Mouse (Mus musculus): Measurements from ENCODE around the gene Filip1.
A peak's percentile ranks its signal among the peaks of the same experiment; 100 is the strongest.

Filip1 gene

DNA sequence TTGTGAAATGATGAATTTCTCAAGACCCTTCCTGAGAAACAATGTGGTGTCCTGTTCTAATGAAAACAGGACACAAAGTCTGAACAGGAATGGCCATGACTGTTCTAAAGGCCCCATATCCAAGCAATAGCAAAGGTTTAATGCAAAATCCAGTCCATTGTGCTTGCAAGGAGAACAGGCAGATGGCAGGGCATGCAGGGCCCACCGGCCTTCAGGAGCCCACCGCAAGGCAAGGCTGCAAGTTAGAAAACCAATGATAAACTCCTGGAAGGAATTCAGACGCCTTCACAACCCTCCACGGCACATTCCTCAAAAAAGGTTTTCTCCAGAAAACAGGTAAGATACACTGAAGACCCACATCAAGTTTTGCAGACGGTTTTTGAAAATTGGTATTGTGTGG lies 99.7 kb downstream of the Filip1 start:
- DNase-seq (ENCODE audit: low read depth, low spot score): no peak

GRCm38 (mm10) chr9:79910166-79910565 lies 102.5 kb downstream of the Filip1 start:
- no peak for DNase-seq (ENCODE audit: low read depth, low spot score)

DNA sequence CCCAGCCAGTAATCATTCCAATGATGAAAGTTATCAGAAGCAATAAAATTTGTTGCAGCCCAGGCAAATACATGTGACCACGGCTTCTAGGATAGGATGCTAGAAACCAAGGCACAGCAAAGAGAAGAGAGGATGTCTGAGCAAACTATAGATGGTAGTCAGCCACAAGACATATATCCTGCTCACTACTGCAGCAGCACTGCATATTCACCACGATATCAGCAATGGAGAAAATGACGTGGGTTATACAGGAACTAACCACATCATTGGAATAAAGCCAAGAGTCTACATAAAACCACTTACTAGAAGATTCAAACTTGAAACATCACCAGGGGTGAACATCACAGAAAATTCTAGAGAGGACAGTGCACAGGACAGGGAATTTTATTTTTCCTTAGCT lies 113.8 kb downstream of the Filip1 start:
- DNase-seq (ENCODE audit: low read depth, low spot score): peak; percentile 18

DNA sequence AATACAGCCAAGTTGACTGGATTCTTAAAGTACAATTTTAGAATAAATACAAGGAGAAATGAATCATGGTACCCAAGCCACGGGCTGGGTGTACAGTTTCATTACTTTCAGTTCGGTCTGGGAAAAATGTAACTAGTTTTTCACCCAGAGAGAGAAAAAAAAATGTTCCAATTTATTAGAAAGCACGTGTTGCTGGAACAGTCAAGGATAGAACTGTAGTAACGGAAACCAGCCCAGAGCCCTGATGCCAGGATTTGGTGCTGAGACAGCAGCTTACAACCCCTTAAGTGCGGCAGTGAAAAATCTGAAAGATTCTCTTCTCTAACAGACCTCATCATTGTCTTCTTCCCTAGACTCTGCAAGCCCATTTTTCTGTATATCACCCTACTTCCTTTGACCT lies 118.0 kb downstream of the Filip1 start:
- DNase-seq (ENCODE audit: low read depth, low spot score): no peak

DNA sequence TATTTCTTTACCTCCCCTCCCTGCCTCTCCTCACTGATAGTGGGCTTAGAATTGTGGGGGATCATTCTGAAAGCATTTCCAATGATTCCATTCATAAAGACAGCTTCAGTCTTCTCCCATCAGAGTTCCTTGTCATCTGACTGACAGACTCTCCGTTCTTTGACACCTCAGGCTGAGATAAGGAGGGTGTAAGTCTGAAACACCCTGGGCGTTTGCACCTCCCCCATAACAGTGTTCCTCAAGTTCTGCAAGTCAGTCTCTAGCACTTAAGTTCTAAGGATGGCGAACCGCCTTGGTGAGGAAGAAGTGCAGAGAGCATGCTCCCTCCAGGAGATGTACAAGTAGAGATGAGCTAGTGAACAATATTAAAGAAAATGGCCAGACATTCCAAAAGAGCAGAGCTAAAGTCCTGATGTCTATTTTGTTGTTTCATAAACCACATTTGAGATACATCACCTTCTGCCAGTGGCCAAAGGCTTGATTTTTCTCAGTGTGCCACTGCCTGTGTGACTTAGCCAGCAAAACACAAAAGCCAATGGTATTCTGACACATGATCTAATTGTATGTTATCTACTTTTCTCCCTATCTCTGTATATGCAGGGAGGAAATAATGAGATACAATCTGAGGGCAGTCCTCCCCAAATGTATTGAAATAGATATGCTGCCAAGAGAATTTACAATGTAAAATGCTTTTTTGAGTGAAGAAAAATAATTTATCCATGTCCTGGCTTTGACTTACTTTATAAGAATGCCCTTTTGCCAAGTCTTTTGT lies 118.6 kb downstream of the Filip1 start:
- DNase-seq (ENCODE audit: low read depth, low spot score): no peak

DNA sequence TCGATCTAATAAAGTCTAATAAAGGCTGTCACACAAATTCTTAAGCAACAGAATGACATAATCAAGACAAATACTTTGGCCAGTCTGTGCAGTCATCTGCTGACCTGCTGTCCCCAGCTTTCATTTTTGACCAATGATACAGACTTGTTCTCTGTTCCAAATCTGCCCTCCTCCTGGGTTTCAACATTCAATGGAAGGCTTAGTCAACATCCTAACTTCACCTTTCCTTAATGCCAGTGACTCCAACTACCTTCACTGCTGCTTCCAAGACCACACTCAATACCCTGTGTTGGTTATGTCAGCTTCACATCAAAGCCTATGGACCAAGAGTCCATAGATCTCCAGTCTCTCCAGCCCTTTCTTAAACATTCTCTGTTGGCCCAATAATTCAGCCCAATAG lies 120.5 kb downstream of the Filip1 start:
- DNase-seq (ENCODE audit: low read depth, low spot score): no peak

DNA sequence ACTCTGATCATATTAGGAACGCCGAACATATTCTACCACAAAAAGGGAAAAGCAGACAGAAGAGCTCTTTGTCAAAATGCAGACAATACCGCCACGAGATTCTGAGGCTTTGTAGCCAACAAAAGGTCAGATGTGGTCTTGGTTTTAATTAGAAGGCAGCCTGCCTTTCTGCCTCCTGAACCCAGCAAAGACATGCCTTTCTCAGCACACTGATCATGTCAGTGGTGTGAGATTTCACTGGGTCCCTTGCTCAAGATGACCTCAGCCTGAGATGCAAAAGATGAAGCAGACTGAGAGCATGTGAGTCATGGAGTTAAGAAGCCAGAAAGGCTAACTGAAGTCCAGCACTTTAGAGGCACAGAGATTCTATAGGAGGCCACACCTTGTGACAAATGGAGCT lies 122.2 kb downstream of the Filip1 start:
- no peak for DNase-seq (ENCODE audit: low read depth, low spot score)

DNA sequence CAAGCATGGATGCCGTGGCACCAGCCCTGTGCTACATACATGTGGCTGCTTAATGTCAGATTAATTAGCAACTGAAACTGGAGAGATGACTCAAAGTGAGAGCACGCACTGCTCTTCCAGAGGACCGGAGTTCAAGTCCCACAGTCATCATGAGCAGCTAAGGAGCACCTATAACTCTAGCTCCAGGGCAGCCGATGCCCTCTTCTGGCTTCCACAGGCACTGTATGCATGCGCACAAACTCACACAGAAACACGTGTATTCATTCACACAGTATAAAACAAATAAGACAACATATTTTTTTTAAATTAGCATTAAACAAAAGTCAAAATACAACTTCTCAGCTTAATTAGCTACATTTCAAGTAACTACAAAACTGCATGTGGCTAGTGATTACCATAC lies 123.5 kb downstream of the Filip1 start:
- DNase-seq (ENCODE audit: low read depth, low spot score): no peak

GRCm38 (mm10) chr9:79885244-79886210 lies 127.1 kb downstream of the Filip1 start:
- no peak for DNase-seq (ENCODE audit: low read depth, low spot score)

DNA sequence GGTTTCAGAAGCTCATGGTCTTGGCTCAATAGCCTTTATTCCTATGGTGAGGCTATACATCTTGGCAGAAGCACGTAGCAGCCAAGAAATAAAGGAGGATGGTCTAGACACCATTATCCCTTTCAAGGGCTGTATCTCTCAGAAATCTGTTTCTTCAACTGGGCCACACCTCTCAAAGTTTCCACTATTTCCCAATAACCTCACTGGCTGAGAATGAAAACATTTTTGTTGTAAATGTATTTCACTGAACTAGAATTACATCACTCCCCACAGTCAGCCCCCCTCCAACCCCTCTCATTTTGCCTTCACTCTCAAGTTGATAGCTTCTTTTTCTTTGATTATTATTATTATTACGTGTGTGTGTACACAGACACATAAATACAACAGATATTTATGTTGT lies 129.5 kb downstream of the Filip1 start:
- no peak for DNase-seq (ENCODE audit: low read depth, low spot score)

DNA sequence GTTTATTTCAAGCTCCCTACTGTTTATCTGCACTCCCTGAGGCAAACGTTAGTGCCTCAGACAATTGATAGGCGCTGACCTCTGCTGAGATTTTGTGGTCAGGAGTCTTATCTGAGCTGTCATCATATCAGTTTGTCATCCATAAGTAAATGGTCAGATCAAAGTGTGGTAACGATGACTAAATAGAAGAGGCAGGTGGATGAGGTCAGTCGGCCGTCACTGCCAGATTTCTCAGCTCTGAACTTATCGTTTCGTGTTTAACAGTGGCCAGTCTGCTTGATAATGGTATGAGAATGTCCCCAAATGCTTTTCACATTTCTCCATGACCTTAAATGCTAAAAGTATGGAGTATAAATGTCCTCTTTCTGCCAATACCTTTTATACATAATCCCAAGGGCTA lies 132.6 kb downstream of the Filip1 start:
- DNase-seq (ENCODE audit: low read depth, low spot score): peak; percentile 7

- DNase-seq (ENCODE audit: low read depth, low spot score): no peak
These were observed 137.0 kb downstream of the Filip1 start for GRCm38 (mm10) chr9:79875522-79876131.

GRCm38 (mm10) chr9:79872598-79872997 lies 140.1 kb downstream of the Filip1 start:
- no peak for DNase-seq (ENCODE audit: low read depth, low spot score)

- no peak for DNase-seq (ENCODE audit: low read depth, low spot score)
These were observed 143.1 kb downstream of the Filip1 start for GRCm38 (mm10) chr9:79869512-79869911.

DNA sequence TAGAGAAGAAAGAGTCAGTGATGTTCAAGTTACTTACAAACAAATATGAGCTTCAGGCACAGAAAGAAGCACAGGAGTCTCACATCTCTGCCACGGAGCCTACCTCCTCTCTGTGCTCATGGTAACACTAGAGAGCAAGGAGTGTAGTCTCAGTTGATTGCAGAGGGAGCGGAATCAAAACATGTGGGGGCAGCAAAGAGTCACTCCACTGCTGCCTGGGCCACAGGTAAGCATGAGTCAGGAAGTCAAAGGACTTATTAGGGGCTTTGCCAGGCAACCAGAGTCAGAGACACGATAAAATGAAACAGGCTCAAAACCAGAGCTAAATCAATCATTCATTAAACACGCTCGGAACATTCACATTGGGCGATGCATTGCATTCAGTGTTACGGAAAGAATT lies 146.7 kb downstream of the Filip1 start:
- no peak for DNase-seq (ENCODE audit: low read depth, low spot score)

DNA sequence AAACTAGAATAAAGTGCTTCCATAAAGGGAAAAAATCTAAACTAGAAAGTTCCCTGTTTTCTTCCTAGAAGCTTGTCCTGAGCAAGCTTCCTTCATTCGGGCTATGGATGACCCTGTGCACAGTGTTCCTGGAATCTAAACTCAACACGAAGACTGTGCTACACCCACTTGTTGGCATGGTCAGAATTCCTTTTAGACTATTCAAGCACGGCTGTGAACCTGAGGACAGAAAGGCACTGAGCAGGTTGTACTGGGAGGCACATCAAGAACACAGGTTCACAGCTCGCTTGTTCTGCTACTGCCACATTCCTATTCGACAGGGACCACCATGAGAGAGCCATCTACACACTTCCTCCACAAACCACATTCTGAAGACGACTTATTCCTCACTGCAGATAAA lies 150.1 kb downstream of the Filip1 start:
- DNase-seq (ENCODE audit: low read depth, low spot score): no peak

DNA sequence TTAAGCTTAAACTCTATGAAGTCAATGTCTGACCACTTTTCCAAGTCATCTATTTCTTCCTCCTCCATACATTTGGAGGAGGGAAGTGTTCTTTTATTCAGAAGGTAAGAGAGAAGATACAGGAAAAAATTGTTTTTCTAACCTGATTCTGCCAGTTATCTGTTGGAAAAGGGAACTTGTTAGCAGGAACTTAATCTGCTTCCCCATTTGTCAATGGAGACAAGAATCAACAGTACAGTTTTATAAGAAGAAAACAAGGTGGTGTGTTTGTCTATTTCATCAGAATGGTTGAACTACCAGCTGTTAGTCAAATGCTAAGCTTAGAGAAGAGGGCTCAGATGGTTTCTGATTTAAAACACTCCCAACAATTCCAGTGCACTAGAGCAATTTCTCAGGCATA lies 165.6 kb downstream of the Filip1 start:
- no peak for DNase-seq (ENCODE audit: low read depth, low spot score)

DNA sequence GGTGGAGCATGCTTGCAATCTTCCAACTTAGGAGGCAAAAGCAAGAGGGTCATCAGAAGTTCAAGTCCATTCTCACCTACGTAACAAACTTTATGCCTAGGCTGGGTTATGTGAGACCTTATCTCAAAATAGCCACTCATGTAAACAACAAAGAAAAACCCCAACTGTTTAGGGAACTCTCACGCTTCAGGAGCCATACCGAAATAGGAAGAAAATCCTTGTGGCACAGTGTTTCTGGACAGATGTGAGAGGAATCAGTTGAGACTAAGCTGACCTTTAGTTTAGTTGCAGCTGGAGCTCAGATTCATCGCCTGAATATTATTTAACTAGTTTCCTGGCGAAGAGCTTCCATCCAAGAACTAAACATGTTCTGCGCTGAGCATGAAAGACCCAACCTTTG lies 170.0 kb downstream of the Filip1 start:
- no peak for DNase-seq (ENCODE audit: low read depth, low spot score)

GRCm38 (mm10) chr9:79842028-79842427 lies 170.6 kb downstream of the Filip1 start:
- DNase-seq (ENCODE audit: low read depth, low spot score): no peak

- no peak for DNase-seq (ENCODE audit: low read depth, low spot score)
These were observed 181.4 kb downstream of the Filip1 start for GRCm38 (mm10) chr9:79831294-79831693.

DNA sequence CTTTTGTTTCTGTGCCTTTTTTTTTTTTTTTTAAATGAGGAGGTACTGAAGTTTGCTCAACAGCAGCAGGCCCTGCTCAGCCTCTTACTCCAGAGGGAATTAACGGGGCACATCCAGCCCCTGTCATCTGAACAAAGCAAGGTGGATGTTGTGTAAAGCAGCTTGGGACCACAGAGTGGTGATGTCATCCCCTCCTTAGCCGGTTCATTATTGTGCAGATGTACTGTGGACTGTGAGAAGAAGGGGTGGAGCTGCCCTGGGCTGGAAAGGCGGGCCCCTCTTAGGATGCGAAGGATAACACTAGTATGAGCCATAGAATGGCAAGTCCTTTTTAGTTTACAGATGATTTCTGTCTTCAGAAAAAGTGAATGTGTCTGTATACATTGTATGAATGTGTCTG lies 181.8 kb downstream of the Filip1 start:
- DNase-seq (ENCODE audit: low read depth, low spot score): no peak
